Mouse (Mus musculus): ENCODE results near the gene Ccdc39.

Gene Ccdc39

DNA sequence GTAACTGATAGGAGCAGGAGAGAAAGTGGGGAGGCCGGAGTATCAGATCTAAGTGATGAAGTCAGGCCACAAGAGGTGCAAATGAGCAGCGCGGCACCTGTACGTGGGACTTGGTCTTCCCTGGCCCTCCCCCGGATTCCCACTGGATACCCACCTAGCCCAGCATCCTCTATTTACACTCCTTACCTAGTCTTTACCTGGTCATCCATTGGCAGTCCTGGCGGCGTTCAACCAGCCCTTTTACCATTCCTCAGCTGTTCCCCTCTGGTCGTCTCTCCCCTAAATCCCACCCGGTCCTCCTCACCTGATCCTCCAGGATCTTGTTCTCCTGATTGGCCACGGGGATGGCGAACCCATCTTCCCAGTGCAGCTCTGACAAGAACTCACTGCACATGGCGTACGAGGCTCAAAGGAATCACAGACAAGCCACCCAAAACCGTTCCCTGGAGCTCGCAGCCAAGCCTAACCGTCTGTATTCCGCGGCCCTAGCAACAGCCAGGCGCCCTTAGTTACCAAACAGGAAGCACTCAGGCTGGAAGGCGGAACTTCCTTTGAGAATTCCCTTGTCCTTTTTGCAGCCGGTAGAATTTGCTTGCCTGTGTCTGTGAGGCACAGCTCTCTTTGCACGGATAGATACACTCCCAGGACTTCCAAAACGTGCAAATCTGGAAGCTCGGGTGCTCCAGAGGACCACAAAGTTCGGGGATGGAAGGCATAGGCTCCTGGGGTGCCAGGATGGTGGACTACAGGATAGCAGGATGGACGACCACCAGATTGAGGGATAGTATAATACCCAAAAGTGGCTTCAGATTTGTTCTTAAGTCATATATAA is at the start of gene Ccdc39:
TSS of gene Ccdc39 (minus strand) at position 510 of the 832 bp plus-strand sequence.
- peak; percentile 39 for DNase-seq

DNA sequence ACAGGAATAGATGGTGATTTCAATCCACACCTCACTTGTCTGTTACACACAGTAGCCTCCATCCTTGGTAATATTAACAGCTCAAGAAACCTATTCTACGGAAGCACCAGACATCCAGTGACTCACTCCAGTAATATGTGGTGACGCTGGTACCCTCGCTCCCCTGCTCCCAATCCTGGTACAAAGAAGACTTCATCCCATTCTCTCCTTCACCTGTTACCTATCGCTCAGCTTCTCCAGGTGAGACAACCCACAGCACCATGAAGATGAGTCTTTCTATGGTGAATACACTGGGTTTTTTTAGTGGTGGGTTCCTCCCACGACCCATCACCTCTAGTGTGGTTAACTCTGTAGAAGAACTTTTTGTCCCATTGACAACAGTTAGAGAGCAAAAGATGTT is 49.3 kb upstream of the Ccdc39 start:
- DNase-seq, result no peak

DNA sequence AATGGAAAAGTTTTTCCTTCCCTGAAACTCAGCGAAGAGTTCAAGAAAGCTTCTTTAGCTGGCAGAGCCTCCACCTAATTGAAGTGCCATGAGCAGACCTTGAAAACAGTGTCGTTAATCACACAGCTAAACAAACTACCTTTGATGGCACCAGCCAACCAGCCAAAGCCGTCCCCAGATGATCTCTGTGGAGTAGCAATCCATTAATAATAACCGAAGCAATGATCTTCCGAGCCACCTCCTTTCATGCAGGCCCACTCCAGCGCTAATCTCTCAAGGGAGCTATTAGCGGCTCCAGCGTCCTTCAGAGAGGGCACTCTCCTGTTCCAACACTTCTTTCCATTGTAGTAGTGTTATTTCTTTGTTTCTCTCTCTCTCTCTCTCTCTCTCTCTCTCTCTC is 43.3 kb upstream of the Ccdc39 start:
- DNase-seq, result no peak

DNA sequence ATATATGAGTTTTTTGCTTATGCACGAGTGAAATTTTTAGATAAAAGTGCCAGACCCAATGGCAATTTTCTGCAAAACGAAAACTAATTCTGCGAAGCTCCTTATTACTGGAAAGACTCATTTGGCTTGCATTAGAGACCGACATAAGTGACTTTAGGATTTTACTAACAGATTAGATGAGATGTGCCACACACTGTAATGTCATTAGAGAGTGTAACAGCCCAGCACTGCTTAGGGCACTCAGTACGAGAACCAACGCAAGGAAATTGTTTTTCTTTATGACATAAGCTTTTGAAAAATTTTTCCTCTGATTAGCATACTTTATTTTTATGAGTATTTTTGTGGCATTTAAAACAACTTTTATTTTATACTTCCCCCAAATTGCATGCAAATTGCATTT is 39.0 kb upstream of the Ccdc39 start:
- no peak for DNase-seq

DNA sequence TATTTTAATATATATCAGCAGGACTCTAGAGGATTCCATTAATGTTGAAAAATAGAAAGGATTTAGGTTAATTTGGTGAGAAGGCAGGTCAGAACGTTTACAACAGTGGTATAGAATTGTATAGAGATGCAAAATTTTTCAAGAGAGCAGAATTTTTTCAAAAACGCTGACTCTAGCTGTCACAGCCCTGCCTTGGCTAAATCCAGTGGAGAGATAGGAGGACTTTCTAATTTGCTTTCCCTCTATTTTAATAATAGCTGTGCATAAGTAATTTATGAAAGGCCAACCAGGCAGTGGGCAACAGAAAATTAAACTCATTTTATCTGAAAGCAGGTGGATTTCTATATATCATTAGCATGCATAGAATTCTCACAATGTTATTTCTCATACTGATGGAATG is 38.6 kb upstream of the Ccdc39 start:
- DNase-seq, result no peak

DNA sequence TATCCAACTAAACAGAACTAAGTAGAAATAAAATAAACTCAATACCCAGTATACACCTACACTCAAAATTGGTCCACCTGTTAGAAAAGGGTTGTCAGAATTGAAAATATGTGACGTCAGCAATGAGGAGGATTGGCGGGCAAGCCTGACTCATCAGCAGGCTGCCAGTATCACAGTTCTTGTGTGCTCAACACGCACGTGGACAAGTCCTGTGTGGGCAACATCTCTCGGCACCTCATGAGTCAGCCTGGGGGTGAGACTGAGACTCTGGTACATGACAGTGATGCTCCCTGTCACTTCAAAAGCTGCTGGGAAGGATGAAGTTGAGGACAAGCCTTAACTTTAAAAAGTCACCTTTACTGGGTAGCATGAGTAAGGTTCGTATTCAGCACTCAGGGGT is 34.6 kb upstream of the Ccdc39 start:
- no peak for DNase-seq

DNA sequence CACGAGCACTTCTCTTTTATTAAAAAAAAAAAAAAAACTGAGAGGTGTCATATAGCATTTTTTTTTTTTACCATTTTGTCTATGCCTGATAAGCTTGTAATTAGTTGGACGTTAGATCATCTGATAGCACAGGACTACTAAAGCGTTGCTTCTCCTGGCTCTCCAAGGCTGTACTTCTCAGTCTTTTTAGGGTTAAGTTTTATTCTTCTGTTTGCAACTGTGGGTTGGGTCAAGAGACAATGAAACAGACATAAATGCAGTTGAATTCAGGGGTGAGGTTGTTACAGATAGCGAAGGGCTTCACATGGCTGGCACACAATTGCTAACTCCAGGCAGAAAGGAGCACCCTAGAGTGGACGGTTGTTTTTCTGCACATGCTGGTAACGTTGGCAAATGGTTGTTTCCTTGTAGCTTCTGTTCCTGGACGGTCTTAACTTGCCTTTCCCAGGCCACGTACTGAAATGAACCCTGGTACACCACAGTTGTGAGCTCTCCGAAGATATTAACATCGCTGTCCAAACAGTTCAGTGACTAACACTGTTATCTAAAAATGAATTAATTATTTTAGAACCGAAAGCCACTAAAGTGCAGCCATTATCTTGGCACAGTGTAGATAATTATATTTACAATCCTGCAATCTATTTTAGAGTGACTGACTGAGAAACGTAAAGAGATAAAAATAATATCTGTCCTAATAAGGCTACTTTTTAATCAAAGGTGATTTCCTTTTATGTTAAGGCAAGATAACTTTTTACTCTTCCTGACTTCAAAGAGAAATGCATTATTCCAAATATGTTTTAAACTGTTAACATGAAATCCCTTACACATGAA is 30.6 kb upstream of the Ccdc39 start:
- DNase-seq, result no peak

DNA sequence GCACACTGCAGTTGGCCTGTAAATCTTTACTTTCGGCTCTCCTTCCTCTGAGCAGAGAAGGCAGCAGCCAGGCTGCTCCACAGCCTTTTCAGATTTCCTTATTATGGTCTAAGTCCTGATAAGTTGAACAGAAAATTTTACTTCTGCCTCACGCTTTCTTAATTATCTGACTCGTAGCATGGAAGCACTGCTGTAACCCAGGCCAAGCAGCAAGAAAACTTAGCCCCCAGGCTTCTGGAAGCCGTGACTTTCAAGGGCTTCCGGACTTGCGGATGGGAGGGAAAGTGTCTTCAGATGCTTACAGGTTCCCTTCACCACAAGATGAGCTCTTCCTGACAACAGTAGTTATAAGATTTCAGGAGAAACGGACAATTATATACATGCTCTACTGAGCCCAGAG is 29.7 kb upstream of the Ccdc39 start:
- no peak for DNase-seq

DNA sequence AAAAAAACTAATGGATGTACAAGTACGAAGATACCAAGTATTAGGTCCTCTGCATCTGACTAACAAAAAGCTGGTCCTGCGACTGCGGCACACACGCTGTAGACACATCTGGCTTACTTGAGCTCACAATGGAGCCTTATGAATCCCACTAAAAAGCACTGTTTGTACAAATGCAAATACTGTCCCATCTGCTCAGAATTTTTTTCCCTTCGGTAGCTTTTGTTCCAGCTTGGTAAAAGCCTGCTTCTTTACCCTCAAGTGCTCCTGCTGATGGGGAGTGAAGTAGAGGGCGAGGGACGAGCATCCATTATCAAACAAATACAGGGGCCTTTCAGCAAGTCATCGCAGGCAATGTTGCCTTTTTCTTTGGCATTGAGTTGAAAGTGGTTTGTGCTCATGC is 29.3 kb upstream of the Ccdc39 start:
- no peak for DNase-seq

DNA sequence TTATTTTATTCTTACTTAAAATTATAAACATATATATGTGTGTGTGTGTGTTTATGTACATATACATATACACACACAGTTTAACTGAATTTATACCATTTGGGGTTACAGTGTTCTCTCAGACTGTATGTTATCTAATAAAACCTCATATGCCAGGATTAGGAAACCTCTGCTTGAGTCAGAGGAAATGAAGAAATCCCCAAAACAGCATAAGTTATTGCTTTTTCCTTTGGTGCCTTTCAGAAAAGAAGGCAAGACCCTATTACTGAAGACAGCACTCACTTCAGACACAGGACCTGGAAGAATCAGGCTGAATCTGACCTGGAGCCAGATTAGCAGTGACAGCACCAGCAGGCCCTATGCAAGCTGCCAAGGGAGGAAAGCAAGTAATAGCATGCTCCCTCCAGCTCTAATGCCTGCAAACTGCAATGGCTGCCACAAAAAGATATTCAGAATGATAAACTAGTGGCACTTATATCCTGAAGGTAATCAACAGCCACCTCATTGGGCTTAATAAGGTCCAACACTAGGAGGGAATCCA is 20.0 kb upstream of the Ccdc39 start:
- no peak for DNase-seq

DNA sequence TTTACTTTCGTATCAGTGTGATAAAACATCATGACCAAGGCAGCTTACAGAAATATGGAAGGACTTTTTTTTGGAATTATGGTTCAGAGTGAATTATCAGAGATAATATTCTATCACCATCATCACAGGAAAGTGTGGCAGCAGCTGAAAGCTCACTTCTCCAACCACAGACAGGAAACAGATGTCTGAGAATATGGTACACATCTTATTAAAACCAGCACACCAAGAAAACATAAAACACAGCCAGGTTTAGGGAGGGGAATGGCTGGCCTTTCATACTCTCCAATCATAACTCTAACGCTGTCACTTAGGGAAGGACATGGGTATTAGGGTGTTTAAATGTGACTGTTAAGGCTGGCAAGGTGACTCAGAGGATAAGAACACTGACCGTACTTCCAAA is 14.8 kb upstream of the Ccdc39 start:
- no peak for DNase-seq

DNA sequence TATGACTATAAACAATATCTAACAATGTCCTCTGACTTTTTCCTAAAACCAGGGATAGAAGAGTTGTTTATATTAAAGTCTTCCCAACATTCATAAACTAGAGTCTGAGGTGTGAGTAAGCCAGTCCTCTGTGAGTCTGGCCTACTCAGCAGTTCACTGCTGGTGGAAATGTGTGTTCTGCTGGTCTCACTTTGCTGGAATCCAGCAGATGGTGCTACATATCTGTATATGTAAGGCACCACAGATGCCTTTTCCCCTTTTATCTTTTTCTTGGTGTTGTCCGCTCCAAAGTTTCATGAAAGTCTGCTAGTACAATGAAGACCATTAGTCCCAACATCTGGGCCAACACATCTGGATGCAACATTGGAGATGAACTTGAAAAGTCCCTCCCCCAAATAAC is 9.0 kb upstream of the Ccdc39 start:
- no peak for DNase-seq

DNA sequence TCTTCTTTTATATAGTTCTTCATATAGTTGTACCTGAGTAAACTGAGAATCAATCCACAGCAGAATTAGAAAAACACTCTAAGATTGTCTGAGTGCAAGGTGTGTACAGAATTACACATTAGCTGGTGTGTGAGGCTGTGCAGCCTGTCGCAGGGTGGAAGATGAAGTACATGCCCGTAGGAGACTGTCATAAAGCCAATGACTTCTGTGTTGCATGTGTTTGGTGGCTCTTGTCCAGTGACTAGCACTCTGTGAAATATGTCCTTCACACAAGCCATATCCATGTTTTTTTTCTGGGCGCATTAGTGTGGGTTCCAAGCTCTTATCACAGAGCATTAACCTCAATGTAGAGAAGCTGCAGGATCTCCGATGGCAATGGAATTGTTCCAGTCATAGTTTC is 6.7 kb upstream of the Ccdc39 start:
- no peak for DNase-seq

DNA sequence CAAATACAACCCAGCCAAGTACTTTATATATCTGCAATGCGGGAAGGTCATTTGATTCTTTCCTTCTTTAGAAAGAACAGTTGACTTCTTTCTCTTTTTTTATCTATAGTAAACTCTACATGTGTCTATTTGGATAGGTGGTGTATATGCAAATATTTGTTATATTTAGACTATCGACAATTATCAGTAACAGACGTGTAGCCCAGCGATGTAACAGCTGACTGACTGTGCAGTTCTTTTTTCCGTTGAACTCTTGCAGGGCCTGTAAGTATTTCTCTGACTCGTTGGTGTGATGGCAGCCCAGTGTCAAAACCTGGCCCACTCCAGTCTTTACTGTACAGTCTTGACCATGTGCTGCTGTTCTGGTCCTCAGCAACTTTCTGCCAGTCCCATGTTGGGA is 2.5 kb upstream of the Ccdc39 start:
- no peak for DNase-seq

DNA sequence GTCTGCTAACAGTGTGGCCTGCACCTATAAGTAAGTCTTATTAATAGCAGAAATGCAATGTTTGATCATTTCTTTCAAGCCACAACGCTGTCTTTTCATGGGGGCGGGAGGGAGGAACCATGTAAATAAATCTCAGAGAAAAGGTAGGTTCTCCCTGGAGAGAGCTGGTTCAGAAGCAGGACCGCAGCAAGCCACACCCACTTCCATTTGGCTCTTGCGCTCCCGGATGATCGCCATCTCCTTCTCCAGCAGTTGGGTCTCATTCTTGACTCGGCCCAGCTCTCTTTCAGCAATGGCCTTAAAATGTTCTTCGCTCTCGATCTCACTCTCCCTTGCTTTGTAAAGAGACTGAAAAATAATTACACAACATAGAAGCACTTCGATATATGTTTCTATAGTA is 5.2 kb downstream of the Ccdc39 start:
- DNase-seq, result no peak

DNA sequence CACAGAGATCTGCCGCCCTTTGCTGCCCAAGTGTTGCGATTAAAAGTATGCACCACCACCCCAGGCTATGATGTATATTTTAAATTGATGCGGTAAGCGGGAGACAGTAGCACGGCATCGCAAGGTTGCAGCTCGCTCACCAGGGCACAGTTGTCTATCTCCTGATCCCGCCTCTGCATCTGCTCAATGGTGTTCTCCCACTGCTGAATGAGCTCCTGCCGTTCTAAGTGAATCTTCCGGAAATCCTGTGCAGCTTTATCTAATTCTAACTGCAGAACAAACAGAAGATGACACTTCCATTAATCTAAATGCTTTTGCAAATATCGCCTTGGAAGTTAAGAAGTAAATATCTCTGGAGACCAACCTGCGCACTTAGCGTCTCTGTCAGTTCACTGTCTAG is 7.5 kb downstream of the Ccdc39 start:
- no peak for DNase-seq

DNA sequence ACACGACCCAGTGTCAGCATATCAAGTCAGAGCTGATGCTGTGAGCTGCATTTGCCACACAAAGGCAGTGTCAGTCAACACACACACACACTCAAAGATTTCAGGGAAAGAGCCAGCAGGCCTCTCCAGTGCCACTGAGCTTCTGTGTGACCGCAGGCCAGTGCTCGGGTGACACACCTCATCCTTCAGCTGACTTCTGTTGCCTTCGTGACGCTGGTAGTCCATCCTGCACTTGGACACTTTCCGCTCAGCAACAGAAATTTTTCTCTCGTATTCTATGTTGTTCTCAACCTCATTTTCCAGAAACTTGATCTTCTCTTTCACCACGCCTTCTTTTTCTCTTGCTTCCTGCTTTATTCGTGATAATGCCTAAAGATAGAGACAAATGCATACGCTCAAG is 11.8 kb downstream of the Ccdc39 start:
- DNase-seq, result no peak

DNA sequence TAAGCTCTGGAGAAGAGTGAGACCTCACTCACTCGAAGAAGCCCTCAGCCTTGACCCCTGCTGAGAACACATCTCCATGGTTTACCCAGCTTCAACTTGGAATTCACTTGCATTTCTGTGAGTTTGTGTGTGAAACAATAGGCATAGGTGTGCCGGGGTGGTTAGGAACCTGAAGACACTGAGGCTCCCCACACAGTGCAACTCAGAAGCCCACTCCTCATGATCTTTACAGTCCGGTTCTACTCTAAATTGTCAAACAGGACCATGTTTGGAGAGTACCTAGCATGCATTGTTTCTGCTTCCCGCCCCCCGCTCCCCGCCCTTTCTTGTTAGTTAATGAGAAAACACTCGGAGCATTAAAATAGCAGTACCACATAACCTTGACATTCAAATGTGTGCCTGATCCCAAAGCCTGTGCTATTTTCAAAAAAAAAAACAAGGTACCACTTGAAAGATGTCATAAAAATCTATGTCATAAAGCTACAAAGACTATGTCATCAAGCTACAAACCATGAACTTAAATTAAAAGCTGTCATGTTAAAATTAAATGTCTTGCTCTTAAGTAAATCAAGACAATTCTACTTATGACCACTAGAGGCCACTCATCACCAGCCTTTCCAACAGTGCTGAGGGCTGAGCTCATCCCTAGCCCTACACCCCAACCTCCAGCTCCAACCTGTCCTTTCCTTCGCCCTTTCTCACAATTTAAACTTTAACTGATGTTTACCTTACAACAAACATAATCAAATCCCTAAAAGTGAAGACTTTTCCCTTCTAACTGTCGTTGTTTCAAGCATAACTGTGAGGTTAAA is 19.8 kb downstream of the Ccdc39 start:
- DNase-seq, result peak; percentile 12

DNA sequence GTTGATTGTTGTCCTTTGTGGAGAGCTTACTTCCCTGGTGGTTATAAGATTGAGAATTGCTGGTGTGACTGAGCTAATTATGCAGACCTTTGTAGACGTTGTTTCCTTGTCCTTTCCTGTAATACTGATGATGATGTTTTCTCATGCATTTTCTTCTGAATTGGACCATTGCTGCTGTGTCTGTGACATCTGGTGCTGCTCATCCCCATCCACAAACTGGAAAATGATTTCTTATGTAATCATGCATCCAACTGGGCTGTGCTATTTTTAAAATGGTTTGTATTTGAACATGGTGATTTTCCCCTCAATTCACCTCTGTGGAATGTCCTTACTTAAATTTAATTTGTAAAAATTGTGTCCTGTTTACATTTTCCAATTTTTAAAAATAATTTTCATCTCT is 37.0 kb downstream of the Ccdc39 start:
- DNase-seq, result no peak

DNA sequence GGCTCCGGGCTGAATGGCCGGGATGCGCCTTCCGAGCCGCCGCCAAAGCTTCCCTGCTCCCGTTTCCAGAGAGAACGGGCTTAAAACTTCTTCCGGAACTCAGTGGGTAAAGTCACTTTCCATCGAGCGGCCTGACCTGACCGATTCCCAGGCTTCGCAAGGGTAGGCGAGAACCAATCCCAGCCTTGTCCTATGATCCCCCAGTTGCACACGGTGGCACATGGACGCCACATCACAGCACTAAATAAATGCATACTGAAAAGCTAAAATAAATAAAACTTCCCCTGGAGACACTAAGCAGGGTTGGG is 43.6 kb downstream of the Ccdc39 start:
- no peak for DNase-seq

DNA sequence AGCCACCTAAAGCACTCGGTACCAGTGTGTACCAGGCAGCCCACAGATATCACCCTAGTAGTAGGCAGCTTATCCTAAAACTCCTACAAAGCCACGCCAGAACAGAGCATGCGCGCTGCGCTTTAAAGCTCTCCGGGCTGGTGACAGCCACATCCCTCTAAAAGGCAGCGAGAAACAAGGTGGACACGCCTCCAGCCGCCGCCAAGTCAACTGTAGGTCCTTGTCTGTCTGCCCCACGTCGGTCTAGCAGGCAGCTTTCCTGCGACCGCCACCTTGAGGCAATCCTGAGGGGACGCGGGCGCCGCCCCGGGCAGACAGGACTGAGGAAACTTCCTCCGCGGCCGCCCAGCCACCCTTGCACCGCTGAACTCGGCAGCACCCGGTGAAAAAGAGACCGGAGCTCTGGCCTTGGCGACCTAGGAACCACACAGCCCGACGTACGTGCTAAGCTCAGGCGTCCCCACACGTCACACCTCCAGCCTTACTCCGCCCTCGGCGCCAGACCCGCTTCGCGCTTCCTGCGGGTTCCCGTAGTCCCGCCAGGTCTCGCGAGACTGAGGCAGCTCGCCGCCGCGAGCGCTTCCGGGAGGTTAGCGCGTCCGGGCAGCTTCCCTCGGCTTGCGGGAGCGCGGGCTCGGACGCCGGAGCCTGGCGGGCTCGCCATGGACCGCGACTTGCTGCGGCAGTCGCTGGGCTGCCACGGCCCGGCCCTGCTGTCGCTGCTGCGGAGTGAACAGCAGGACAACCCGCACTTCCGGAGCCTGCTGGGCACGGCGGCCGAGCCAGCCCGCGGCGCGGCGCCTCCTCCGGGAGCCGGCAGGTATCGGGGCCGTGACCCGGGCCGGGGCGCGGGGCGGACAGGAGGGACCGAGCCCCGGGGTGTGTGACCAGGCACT is 44.2 kb downstream of the Ccdc39 start, which contains the start of gene Ttc14:
TSS of gene Ttc14 (plus strand) at position 216 of the 896 bp plus-strand sequence.
- DNase-seq, result peak; percentile 98

DNA sequence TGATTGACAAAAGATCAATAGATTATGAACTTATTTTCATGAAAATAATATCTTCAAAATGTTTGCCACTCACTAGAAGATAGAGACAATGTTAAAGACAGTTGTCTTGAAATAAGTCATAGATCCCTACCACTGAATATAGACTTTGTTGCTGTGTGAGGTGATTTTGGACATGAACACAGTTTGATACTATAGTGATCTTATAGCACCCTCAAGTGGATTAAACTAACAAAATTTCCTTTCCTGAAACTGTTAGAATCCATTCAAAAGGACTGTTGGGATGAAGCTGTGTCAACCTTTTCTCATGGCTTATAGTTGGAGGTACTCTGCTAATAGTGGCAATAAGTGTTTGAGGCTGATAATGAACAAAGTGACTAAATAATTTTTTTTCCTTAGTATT is 53.1 kb downstream of the Ccdc39 start:
- no peak for DNase-seq

Measured in liver (tissue).